27 mouse cellular contexts compared by ENCODE assay signal in genomic region chr9:88367751-88368150, GRCm38 (mm10).
"Had no signal": no experiment of that assay in that cellular context is flagged by ENCODE, and none has a peak within 500 bp of the region (broad histone marks: within the 10 kb centered on the region; RNA-seq: fewer than 3 reads in every experiment).

No protein-coding gene starts in this region.

- H3K4me1 ChIP-seq: hindbrain, embryonic 10.5 days; hindbrain, embryonic 12.5 days; intestine, embryonic 15.5 days; limb, embryonic 10.5 days; liver, embryonic 13.5 days; liver, embryonic 15.5 days had no signal

- DNase-seq: gastrocnemius, adult 2 months; gastrocnemius, postnatal 10 days; gastrocnemius, postnatal 25 days; heart, adult 18-20 months; heart, postnatal 10 days; heart, postnatal 4 days; kidney, adult 18-20 months; kidney, adult 8-10 months; kidney, postnatal 10 days; kidney, postnatal 25 days; kidney, postnatal 4 days; liver; liver, embryonic 13.5 days had no signal

- H3K27ac ChIP-seq: gastrocnemius, adult 2 months; hindbrain, embryonic 10.5 days; hindbrain, embryonic 12.5 days; hindbrain, embryonic 14.5 days; intestine, embryonic 15.5 days; layer of hippocampus, adult 2 months; left cerebral cortex, adult 2 months; limb, embryonic 10.5 days; limb, embryonic 12.5 days; liver, embryonic 13.5 days; liver, embryonic 15.5 days had no signal

- H3K4me3 ChIP-seq: gastrocnemius, adult 2 months; heart, embryonic 12.5 days; hindbrain, embryonic 10.5 days; hindbrain, embryonic 12.5 days; intestine, embryonic 15.5 days; layer of hippocampus, adult 2 months; left cerebral cortex, adult 2 months; limb, embryonic 10.5 days; limb, embryonic 12.5 days; liver, embryonic 13.5 days; liver, embryonic 15.5 days had no signal

- H3K9me3 ChIP-seq: heart, embryonic 12.5 days; hindbrain, embryonic 10.5 days; hindbrain, embryonic 12.5 days; intestine, embryonic 15.5 days; limb, embryonic 10.5 days; limb, embryonic 12.5 days; liver, embryonic 13.5 days; liver, embryonic 15.5 days had no signal

- H3K4me2 ChIP-seq: heart, embryonic 12.5 days; hindbrain, embryonic 12.5 days; hindbrain, embryonic 14.5 days; intestine, embryonic 15.5 days; limb, embryonic 12.5 days; liver, embryonic 11.5 days; liver, embryonic 13.5 days; liver, embryonic 15.5 days had no signal

- H3K36me3 ChIP-seq: hindbrain, embryonic 10.5 days; intestine, embryonic 15.5 days; limb, embryonic 10.5 days; limb, embryonic 12.5 days; liver, embryonic 15.5 days had no signal

- H3K9ac ChIP-seq: heart, embryonic 12.5 days; hindbrain, embryonic 12.5 days; hindbrain, embryonic 14.5 days; intestine, embryonic 15.5 days; limb, embryonic 12.5 days; liver, embryonic 13.5 days; liver, embryonic 15.5 days had no signal

- H3K27me3 ChIP-seq: heart, embryonic 12.5 days; hindbrain, embryonic 12.5 days; intestine, embryonic 15.5 days; limb, embryonic 12.5 days; liver, embryonic 13.5 days; liver, embryonic 15.5 days had no signal

- ATAC-seq: hindbrain, embryonic 16.5 days; inflammation-experienced regulatory T-cells, adult 6 months; intestine, embryonic 15.5 days; intestine, postnatal 0 days had no signal
